Mouse (Mus musculus) liver, embryonic 11.5 days (tissue): ENCODE data around the gene Zswim8. TPM values are rescaled to one million over a fixed set of nuclear protein-coding genes. Genes with fewer than 3 reads are reported as not detected.
"Not testable (repeated sequence)": the region's sequence is repeated elsewhere in the genome, so short reads cannot be mapped to it uniquely, and the experiment has no call there.

ENCODE experiments used
- ATAC-seq: fragments of 200-750 bp; cut with Nextera tagmentation; replicated peaks from 2 replicates; pipeline ENCODE4 v1.8.0; 2017; ENCODE audit warnings: moderate number of reproducible peaks, mild to moderate bottlenecking, moderate TSS enrichment, moderate library complexity; ENCODE audit not compliant: low FRiP score
- DNase-seq: peaks from one replicate; pipeline ENCODE4 v3.0.0-alpha.2; 2017; ENCODE audit warnings: low spot score
- H3K27ac ChIP-seq: fragments of 300-500 bp; sonication (generic); 2 replicates; pipeline ENCODE4 v1.5.1; 2014; ENCODE audit warnings: mild to moderate bottlenecking, low read depth, low read length, control low read depth
- H3K27me3 ChIP-seq: fragments of 300-500 bp; sonication (generic); replicated peaks from 2 replicates; pipeline ENCODE4 v1.6.1; 2014; ENCODE audit warnings: low read length, mixed read lengths; ENCODE audit not compliant: control insufficient read depth, insufficient read depth
- H3K36me3 ChIP-seq: fragments of 300-500 bp; sonication (generic); 2 replicates; pipeline ENCODE4 v1.6.1; 2014; ENCODE audit warnings: mild to moderate bottlenecking, low read length, moderate library complexity, mixed read lengths; ENCODE audit not compliant: control insufficient read depth, insufficient read depth
- H3K4me1 ChIP-seq: fragments of 300-500 bp; sonication (generic); replicated peaks from 2 replicates; pipeline ENCODE4 v1.6.1; 2014; ENCODE audit warnings: low read length, mixed read lengths; ENCODE audit not compliant: control insufficient read depth, insufficient read depth
- H3K4me2 ChIP-seq: fragments of 300-500 bp; sonication (generic); 2 replicates; pipeline ENCODE4 v1.6.1; 2014; ENCODE audit warnings: mild to moderate bottlenecking, control low read depth, moderate library complexity
- H3K4me3 ChIP-seq: fragments of 300-500 bp; sonication (generic); 2 replicates; pipeline ENCODE4 v1.5.1; 2014; ENCODE audit warnings: low read depth, low read length, control low read depth
- H3K9ac ChIP-seq: fragments of 300-500 bp; sonication (generic); 2 replicates; pipeline ENCODE4 v1.6.1; 2014; ENCODE audit warnings: low read depth, low read length, control low read depth
- H3K9me3 ChIP-seq: fragments of 300-500 bp; sonication (generic); 2 replicates; pipeline ENCODE4 v1.6.1; 2016; ENCODE audit warnings: low read length, inconsistent platforms, mixed read lengths; ENCODE audit not compliant: control insufficient read depth
- WGBS: fragments of 180-500 bp; shearing (Covaris S2); extraction: QIAGEN DNeasy Blood & Tissue Kit; methylation state at CpG from one replicate; pipeline ENCODE4 v1.1.7; 2014; 5-methylcytosine and 5-hydroxymethylcytosine counted together
- polyA plus RNA-seq: library from polyadenylated mRNA; unstranded; fragments of >200 nt; fragmentation: Nextera tagmentation; extraction: Ambion mirVana; gene quantifications from 2 replicates; pipeline ENCODE4 v1.2.1, GENCODE M21; 2014

Gene Zswim8
- polyA plus RNA-seq, 1 experiment from 2014 or later: 17.2 TPM

DNA sequence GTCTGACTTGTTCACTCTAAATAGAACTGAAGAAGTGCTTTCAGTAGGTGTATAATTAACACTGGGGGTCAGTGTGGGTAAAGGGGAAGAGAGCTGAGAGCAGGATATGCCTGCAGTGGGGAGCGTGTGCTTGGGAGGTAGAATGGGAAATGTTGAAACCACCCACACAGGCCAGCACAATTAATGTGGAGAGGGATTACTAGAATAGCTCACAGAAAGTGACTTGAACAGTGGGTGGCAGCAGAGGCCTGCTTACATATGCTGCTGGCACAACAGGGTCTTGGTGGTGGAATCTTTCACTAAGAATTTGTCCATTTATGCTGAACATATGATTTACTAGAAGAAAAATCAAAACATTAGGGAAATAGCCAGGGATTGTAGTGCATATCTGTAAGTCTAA is 10.4 kb upstream of the Zswim8 start:
- DNase-seq (no peak), ATAC-seq (no peak)
- H3K4me1 ChIP-seq: peaks cover 61% of the 10 kb centered on the region
- H3K27ac ChIP-seq: no peak overlapping the region
- H3K4me3 ChIP-seq: peak overlapping the region; percentile 25; the same call in 1 of the 2 replicates
- peak overlapping the region; percentile 74 for H3K4me2 ChIP-seq
- peaks cover 23% of the 10 kb centered on the region for H3K36me3 ChIP-seq
- no peaks in the 10 kb centered on the region for H3K27me3 ChIP-seq
- H3K9ac ChIP-seq: peak overlapping the region; percentile 10
- H3K9me3 ChIP-seq: no peaks in the 10 kb centered on the region
- WGBS: 38% methylated on average over 1 of the region's 1 CpGs

DNA sequence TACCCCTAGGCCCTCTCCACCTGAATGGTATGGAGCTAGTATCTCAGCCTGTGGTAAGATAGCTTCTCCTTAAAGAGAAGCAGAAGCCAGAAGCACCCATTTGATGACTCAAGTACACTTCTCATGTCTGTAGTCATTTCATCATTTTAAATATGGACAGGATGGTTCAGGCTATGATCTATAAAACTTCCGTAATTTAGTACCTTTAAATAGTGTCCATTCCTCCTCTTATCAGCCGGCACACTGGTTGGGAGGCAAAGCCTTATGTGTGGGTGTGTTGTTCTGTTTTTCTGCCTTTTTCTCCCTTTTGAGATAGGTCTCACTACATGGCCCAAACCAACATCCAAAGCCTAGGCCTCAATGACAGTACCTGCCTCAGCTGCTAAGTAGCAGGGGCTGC is 8.8 kb upstream of the Zswim8 start:
- 60% methylated on average over 2 of the region's 2 CpGs for WGBS
- Histone ChIP-seq H3K9me3 (no peaks in the 10 kb centered on the region), H3K4me2 (peak overlapping the region; percentile 16; the same call in 1 of the 2 replicates), H3K4me1 (peaks cover 61% of the 10 kb centered on the region), H3K36me3 (peaks cover 12% of the 10 kb centered on the region; the same call in 1 of the 2 replicates), H3K4me3 (no peak overlapping the region), H3K27ac (no peak overlapping the region), H3K27me3 (no peaks in the 10 kb centered on the region), H3K9ac (no peak overlapping the region)
- DNase-seq (no peak), ATAC-seq (no peak)

DNA sequence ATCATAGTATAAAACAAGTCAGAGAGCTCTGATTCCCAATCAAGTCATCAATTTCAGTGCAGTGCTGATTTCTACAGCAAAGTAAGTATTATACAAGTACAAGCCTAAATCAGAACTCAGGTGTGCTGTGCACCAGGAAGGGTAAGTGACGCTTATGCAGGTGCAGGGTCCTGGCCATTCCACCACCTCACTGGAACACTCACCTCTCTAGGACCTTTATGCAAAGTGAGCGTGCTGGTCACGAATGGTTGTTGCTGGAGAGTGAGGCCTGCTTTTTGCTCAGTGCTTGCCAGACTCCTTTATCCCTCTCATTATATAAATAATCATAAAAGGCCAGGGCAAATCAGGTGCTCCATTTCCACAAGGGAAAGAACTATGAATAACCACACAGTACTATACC is 7.0 kb upstream of the Zswim8 start:
- no peak for DNase-seq
- Histone ChIP-seq H3K4me3 (no peak overlapping the region), H3K36me3 (peaks cover 12% of the 10 kb centered on the region; the same call in 1 of the 2 replicates), H3K27me3 (no peaks in the 10 kb centered on the region), H3K4me2 (no peak overlapping the region), H3K9me3 (no peaks in the 10 kb centered on the region), H3K27ac (no peak overlapping the region), H3K9ac (no peak overlapping the region), H3K4me1 (peaks cover 53% of the 10 kb centered on the region)
- 79% methylated on average over 3 of the region's 3 CpGs for WGBS
- ATAC-seq: no peak

DNA sequence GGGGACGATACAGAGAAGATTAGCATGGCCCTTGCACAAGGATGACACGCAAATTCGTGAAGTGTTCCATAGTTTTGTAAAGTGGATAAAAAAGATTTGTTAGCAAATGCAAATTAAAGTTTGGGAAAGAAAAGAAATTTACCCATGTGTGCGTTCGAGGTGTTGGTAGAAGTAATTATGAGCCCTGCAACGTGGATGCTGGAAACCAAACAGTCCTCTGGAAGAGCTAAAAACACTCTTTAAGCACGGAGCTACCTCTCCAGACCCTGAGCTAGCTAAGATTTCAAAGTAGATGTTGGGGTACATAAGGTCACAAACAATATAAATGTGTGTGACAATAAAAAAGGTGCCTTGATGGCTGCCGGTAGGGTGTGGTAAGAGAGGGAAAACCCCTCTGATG is 5.8 kb upstream of the Zswim8 start:
- Histone ChIP-seq H3K36me3 (peaks cover 13% of the 10 kb centered on the region; the same call in 1 of the 2 replicates), H3K4me2 (peak overlapping the region; percentile 87), H3K27ac (no peak overlapping the region), H3K9ac (peak overlapping the region; percentile 95), H3K4me1 (peaks cover 43% of the 10 kb centered on the region), H3K9me3 (no peaks in the 10 kb centered on the region), H3K27me3 (no peaks in the 10 kb centered on the region), H3K4me3 (peak overlapping the region; percentile 94)
- ATAC-seq (no peak), DNase-seq (no peak)
- WGBS: 82% methylated on average over 8 of the region's 8 CpGs

DNA sequence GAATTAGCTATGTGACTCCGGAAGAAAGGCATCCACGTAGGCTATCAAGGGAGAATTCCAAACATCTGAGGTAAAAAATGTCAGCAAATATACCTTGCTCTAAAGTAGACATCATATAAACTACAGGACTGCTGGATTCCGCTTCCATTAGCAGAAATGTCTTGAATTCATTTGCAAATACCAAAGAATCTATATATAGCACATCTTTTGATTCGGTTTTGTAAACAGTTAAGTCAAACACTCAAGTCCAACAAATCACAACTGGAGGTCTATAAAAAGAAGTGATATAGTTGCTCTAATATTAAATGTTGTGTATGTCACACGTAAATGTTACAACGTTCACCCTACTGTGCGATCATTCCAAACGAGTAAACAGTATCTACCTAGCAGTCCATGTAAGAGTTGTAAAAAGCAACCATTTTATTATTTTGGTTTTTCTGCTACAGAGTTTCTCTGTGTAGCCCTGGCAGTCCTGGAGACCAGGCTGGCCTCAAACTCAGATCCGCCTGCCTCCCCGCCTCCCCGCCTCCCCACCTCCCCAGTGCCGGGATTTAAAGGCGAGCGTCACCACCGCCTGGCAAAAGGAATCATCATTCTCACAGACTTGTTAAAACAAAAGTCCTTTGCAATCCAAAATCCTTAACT is 5.1 kb upstream of the Zswim8 start:
- Histone ChIP-seq H3K36me3 (peaks cover 10% of the 10 kb centered on the region; the same call in 1 of the 2 replicates), H3K4me1 (peaks cover 38% of the 10 kb centered on the region), H3K4me3 (peak overlapping the region; percentile 94), H3K27me3 (no peaks in the 10 kb centered on the region), H3K27ac (peak overlapping the region; percentile 93; the same call in 1 of the 2 replicates), H3K4me2 (peak overlapping the region; percentile 87), H3K9me3 (no peaks in the 10 kb centered on the region), H3K9ac (peak overlapping the region; percentile 95)
- DNase-seq: no peak
- peak; percentile 35; the same call in 1 of the 2 replicates for ATAC-seq
- WGBS: 11% methylated on average over 15 of the region's 15 CpGs

DNA sequence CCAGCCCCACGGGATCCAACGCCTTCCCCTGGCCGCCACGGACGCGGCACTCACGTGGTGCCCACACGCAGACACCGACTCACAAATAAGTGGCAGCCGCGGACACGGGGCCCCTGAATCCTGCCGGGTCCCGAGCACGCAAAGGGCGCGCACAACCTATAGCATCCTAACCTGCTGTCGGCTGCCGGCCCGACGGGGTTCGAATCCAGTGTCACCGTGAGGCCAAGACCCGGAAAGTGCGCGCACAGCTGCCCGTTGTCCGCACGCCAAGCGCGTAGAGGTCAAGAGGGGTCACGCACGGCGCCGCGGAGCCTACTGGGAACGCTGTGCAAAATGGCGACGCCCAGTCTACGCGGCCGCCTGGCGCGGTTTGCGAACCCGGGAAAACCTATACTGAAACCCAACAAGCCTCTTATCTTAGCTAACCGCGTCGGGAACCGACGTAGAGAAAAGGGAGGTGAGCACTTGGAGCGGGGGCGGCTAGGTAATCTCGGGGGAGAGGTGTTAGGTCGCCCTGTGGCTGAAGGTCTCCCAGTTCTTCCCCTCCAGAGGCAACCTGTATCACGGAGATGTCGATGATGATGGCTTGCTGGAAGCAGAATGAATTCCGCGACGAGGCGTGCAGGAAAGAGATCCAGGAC is 4.5 kb upstream of the Zswim8 start, which contains the start of gene Chchd1:
Chchd1 (plus strand) TSS at position 266 of the 641 bp plus-strand sequence.
- DNase-seq (peak; percentile 94), ATAC-seq (peak; percentile 85)
- Histone ChIP-seq H3K27ac (peak within 1 kb of the TSS; percentile 93), H3K36me3 (peaks cover 10% of the 10 kb centered on the region; the same call in 1 of the 2 replicates), H3K9ac (peak within 1 kb of the TSS; percentile 95), H3K4me2 (peak within 1 kb of the TSS; percentile 87), H3K4me1 (peaks cover 35% of the 10 kb centered on the region), H3K4me3 (peak within 1 kb of the TSS; percentile 94), H3K9me3 (no peaks in the 10 kb centered on the region), H3K27me3 (no peaks in the 10 kb centered on the region)
- WGBS: under 1% methylated on average over 61 of the region's 61 CpGs

DNA sequence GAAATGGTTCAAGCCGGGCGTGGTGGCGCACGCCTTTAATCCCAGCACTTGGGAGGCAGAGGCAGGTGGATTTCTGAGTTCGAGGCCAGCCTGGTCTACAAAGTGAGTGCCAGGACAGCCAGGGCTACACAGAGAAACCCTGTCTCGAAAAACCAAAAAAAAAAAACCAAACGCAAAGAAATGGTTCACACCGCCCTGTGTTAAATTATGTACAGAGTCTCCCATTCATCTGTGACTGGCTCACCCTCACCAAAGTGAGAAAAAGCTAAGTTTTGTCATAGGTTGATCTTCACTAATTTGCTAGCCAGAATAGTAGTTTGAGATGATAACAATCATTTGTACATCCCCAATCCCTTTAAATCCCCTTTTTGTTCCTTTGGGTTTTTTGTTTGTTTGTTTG is 3.9 kb upstream of the Zswim8 start:
- not testable (repeated sequence) for DNase-seq, ATAC-seq, H3K27me3 ChIP-seq, H3K9me3 ChIP-seq
- peak overlapping the region; percentile 87 for H3K4me2 ChIP-seq
- peaks cover 32% of the 10 kb centered on the region for H3K4me1 ChIP-seq
- peaks cover 10% of the 10 kb centered on the region; the same call in 1 of the 2 replicates for H3K36me3 ChIP-seq
- H3K4me3 ChIP-seq: peak overlapping the region; percentile 94
- H3K9ac ChIP-seq: peak overlapping the region; percentile 95
- WGBS: 10% methylated on average over 8 of the region's 8 CpGs
- H3K27ac ChIP-seq: peak overlapping the region; percentile 93

DNA sequence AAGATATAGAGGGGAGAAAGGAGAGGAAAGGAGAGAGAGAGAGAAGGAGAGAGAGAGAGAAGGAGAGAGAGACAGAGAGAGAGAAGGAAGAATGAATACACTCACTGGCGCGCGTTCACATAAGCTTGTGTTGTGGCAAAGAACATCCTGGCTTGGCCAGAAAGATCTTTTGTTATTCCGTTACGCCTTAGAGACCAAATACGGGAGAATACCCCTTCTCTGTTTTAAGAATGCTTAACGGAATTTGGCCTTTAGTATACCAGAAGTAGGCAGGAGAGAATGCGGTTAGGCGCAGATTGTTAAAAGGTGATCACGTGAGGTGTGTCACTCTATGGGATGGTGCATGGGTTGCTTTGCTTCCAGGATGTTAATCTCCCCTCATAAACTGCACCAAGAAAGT is 887 bp downstream of the Zswim8 start:
- ATAC-seq (no peak), DNase-seq (no peak)
- peaks cover 25% of the 10 kb centered on the region; the same call in 1 of the 2 replicates for H3K36me3 ChIP-seq
- H3K4me3 ChIP-seq: peak overlapping the region; percentile 97
- 18% methylated on average over 10 of the region's 10 CpGs for WGBS
- H3K9ac ChIP-seq: peak overlapping the region; percentile 91
- no peak overlapping the region for H3K27ac ChIP-seq
- peak overlapping the region; percentile 92 for H3K4me2 ChIP-seq
- H3K9me3 ChIP-seq: no peaks in the 10 kb centered on the region
- no peaks in the 10 kb centered on the region for H3K27me3 ChIP-seq
- peaks cover 13% of the 10 kb centered on the region for H3K4me1 ChIP-seq
